In genomic region chr2:146589860-146590259, GRCm38 (mm10) we compare ENCODE assay signal across 26 mouse cellular contexts.
"Had no signal": no experiment of that assay in that cellular context is flagged by ENCODE, and none has a peak within 500 bp of the region (broad histone marks: within the 10 kb centered on the region; RNA-seq: fewer than 3 reads in every experiment).

No protein-coding gene starts in this region.

- H3K27ac ChIP-seq: heart, embryonic 10.5 days; heart, embryonic 13.5 days; heart, embryonic 15.5 days; hindbrain, embryonic 12.5 days; hindbrain, embryonic 14.5 days; kidney, embryonic 15.5 days; kidney, postnatal 0 days; limb, embryonic 13.5 days; limb, embryonic 15.5 days; liver, embryonic 12.5 days; liver, embryonic 14.5 days had no signal

- ATAC-seq: hindbrain, embryonic 16.5 days; inflammation-experienced regulatory T-cells, adult 6 months; liver, embryonic 12.5 days had no signal

- H3K36me3 ChIP-seq: heart, embryonic 10.5 days; heart, embryonic 13.5 days; heart, embryonic 15.5 days; hindbrain, embryonic 12.5 days; kidney, embryonic 15.5 days; limb, embryonic 13.5 days; limb, embryonic 15.5 days; liver, embryonic 12.5 days had no signal

- H3K4me1 ChIP-seq: heart, embryonic 10.5 days; heart, embryonic 15.5 days; hindbrain, embryonic 12.5 days; kidney, embryonic 15.5 days; limb, embryonic 13.5 days; limb, embryonic 15.5 days; liver, embryonic 12.5 days had no signal

- H3K9ac ChIP-seq: heart, embryonic 13.5 days; heart, embryonic 15.5 days; hindbrain, embryonic 12.5 days; hindbrain, embryonic 14.5 days; kidney, embryonic 15.5 days; limb, embryonic 13.5 days; limb, embryonic 15.5 days; liver, embryonic 12.5 days; liver, embryonic 14.5 days had no signal

- H3K4me2 ChIP-seq: heart, embryonic 13.5 days; heart, embryonic 15.5 days; hindbrain, embryonic 12.5 days; hindbrain, embryonic 14.5 days; kidney, embryonic 15.5 days; limb, embryonic 13.5 days; limb, embryonic 15.5 days; liver, embryonic 12.5 days had no signal

- H3K27me3 ChIP-seq: heart, embryonic 13.5 days; heart, embryonic 15.5 days; hindbrain, embryonic 12.5 days; kidney, embryonic 15.5 days; limb, embryonic 13.5 days; limb, embryonic 15.5 days; liver, embryonic 12.5 days had no signal

- H3K4me3 ChIP-seq: heart, embryonic 10.5 days; heart, embryonic 13.5 days; heart, embryonic 15.5 days; hindbrain, embryonic 12.5 days; kidney, embryonic 15.5 days; limb, embryonic 13.5 days; limb, embryonic 15.5 days; liver, embryonic 12.5 days had no signal

- DNase-seq: gastrocnemius, postnatal 14 days; gastrocnemius, postnatal 36 days; heart, adult 18-20 months; heart, postnatal 14 days; heart, postnatal 36 days; kidney, adult 11 months; kidney, adult 2 months; kidney, adult 9 months; kidney, postnatal 14 days; kidney, postnatal 36 days; layer of hippocampus, adult 9-11 months; layer of hippocampus, postnatal 36 days; left cerebral cortex, postnatal 4 days had no signal

- H3K9me3 ChIP-seq: heart, embryonic 10.5 days; heart, embryonic 13.5 days; heart, embryonic 15.5 days; hindbrain, embryonic 12.5 days; kidney, embryonic 15.5 days; limb, embryonic 13.5 days; limb, embryonic 15.5 days; liver, embryonic 12.5 days had no signal
